Mouse (Mus musculus): ENCODE results near the gene Asrgl1.
A peak's percentile ranks its signal among the peaks of the same experiment; 100 is the strongest.
"Not testable (repeated sequence)": the region's sequence is repeated elsewhere in the genome, so short reads cannot be mapped to it uniquely, and the experiment has no call there.

Gene Asrgl1

GRCm38 (mm10) chr19:9105101-9105685, 30.2 kb downstream of the Asrgl1 start:
- no peak for DNase-seq (ENCODE audit: low spot score in 2 of 2)

DNA sequence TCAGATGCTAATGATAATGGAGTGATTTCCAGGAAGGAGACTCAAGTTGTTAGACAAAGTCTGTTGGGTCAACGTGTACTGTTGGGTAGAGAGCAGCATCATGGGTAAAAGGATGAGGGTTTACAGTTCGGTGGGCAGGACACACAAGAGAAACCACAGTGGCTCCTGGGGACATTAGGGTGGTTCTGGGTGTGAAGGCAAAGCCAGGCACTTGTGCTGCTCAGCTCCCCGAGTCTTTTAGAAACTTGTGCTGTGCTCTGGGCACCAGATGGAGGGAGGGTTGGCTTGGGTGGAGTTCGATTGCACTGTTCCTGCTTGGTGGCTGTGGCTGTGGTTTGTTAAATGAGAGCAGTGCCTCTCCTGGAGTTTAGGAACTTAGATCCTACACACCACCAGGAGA, 31.4 kb downstream of the Asrgl1 start:
- no peak for DNase-seq (ENCODE audit: low spot score in 2 of 2)

DNA sequence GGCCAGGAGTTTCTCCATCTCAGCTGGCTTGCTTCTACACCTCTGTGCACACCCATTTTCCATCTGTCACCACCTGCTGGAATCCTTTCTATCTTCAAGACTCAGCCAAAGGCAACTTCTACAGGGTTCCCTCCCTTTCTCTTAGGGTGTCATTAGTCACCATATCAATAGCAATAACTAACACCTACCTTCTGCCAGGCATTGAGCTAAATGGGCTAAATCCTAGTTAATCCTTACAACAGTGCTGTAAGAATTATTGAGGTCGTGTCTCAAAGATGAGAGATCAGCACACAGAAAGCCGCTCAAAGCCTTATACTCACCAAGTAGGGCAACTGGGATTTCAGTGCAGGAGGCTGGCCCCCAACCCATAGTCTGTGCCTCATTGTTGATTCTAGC, 34.4 kb downstream of the Asrgl1 start:
- no peak for DNase-seq (ENCODE audit: low spot score in 2 of 2)

- no peak for DNase-seq (ENCODE audit: low spot score in 2 of 2)
Measured at GRCm38 (mm10) chr19:9100297-9101061, 35.0 kb downstream of the Asrgl1 start.

GRCm38 (mm10) chr19:9099751-9100150, 35.7 kb downstream of the Asrgl1 start:
- DNase-seq (ENCODE audit: low spot score in 2 of 2), result no peak

GRCm38 (mm10) chr19:9097441-9097840, 38.0 kb downstream of the Asrgl1 start:
- no peak for DNase-seq (ENCODE audit: low spot score in 2 of 2)

DNA sequence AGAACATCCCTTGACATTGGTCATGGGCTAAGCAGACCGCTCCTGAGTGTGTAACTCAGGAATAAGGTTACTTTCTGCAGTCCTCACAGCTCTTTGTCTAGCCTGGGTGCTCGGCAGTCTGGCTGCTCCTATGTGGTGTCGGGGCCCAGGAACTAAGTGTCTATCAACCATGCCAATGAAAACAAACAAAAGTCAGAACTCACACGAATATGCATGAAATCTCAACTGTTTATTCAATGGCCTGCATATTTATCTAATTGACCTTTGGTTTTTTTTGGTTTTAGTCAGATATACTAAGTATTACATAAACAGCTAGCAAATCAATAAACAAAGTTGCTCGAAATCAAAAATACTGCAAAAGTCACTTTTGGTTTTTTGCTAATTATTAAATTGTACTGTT, 40.3 kb downstream of the Asrgl1 start:
- DNase-seq (ENCODE audit: low spot score in 2 of 2), result no peak

- no peak for DNase-seq (ENCODE audit: low spot score in 2 of 2)
Measured at GRCm38 (mm10) chr19:9090709-9091108, 44.7 kb downstream of the Asrgl1 start.

DNA sequence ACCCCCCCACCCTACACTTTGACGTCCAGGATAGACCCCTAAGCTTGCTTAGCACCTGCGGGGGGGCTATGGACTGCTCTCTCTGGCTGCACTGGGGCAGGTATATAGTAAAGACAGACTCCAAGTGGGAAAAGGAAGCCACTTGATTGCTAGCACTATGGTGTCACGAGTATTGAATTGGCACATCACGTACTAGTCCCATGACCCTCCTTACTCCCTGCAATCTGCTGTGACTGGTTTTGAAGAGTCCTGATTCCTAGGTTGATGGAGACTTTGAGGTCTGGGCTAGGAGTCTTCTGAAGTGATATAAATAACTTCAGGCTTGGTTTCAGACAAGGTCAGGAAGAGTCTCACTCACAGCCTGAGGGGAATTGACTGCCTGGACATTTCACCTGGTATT, 45.2 kb downstream of the Asrgl1 start:
- DNase-seq (ENCODE audit: low spot score in 2 of 2), result no peak

DNA sequence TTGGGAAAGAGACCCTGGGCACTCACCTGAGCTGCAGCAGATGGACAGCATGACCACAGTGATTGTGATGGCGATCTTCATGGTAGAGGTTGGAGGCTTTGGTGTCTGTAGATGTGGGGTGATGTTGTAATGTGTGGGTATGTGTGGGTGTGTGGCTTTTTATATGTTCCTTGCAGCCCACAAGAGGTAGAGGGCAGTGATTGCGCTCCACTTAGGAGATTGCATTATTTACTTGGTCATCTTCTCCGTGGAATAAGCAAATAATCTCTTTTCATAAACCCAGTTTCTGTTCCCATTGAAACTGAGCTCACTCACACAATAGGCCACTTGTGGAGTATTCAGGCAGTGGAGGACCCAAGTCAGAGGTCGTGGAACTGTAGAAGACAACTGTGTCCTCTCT, 47.6 kb downstream of the Asrgl1 start, which contains the start of gene Scgb1a1:
TSS of gene Scgb1a1 (minus strand) at position 138 of the 400 bp plus-strand sequence.
- no peak for DNase-seq (ENCODE audit: low spot score in 2 of 2)

DNA sequence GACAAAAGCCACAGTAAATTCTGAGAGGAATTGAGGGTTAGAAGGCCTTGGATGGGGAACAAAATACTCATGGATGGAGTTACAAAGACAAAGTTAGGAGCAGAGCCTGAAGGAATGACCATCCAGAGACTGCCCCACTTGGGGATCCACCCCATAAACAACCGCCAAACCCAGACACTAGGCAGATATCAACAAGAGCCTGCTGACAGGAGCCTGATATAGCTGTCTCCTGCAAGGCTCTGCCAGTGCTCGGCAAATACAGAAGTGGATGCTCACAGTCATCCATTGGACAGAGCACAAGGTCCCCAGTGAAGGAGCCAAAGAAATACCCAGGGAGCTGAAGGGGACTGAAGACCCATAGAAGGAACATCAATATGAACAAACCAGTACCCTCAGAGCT, 51.5 kb downstream of the Asrgl1 start:
- DNase-seq (ENCODE audit: low spot score in 2 of 2), result not testable (repeated sequence)

GRCm38 (mm10) chr19:9083010-9083355, 52.5 kb downstream of the Asrgl1 start:
- DNase-seq (ENCODE audit: low spot score in 2 of 2), result no peak

DNA sequence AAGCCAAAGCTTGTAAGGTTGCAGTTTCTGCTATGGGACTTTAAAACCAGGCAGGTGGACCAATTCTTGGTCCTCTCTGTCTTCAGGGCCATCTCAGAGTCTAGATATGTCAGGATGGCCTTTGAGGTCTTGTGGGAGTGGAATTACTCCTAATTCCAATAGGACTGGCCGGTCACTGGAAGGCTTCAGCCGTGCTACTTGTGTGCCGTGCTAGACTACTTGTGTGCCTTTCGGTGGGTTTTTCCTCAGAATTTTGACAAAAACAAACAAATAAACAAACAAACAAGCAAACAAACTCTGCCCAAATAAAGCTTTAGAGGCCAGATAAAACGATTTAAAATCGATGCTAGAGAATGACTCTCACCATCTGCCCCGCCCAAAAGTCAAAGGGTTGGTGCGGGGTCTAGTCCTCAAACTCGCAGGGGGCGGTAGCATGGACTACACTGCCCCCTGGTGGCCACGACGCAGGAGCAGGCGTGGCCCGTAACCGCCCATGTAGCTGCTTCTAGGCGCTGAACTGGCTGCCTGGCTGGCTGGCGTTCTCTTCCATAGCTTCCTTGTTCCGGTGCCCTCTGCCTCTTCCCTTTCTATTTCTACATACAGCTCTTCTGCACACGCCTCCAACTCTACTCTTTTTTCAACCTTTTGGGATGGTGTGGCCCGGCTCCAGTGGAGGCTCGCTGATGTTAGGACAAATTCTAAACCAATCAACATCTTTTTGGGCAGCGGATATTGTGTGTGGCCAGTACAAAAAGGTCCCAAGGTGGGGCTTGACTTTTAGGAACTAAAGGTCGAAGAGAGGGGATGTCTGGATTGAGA, 53.0 kb downstream of the Asrgl1 start:
- DNase-seq (ENCODE audit: low spot score in 2 of 2), result peak; percentile 57 to 61

GRCm38 (mm10) chr19:9081311-9082190, 53.9 kb downstream of the Asrgl1 start:
- no peak for DNase-seq (ENCODE audit: low spot score in 2 of 2)

DNA sequence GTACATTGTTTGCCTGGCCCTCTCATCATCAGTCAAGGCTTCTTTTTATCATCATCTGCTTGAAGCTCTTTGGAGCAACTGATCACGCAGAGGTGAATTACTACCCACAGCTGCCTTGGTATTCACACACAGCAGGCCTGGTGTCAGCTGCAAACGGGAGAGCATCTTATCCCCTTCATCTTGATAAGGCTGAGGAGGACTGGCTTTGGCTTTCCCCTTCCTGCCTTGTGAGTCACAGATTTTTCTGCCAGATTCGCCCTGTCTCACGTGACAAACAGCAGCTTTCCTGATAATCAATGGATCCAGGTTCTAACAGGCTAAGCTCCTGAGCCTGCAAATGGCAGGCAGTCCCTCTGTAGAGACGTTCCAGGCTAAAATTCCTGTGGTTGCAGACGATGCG, 55.5 kb downstream of the Asrgl1 start:
- DNase-seq (ENCODE audit: low spot score in 2 of 2), result no peak

GRCm38 (mm10) chr19:9076982-9077660, 58.3 kb downstream of the Asrgl1 start:
- DNase-seq (ENCODE audit: low spot score in 2 of 2), result no peak

DNA sequence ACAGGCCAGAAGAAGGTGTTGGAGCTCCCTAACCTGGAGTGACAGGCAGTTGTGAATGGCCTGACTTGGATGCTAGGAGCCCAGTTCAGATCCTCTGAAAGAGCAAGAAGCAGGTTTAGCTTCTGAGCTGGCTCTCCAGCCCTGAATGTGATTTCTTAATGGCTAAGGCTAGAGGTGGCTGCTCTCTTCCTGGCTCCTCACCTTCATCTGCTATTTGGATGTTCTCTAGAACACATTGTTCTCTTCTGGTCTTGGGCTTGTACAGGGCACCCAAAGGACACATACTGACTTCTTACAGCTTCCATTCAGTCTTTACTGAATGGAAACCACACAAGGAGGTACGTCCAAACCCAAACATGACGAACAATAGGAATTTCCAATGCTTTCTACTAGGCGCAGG, 59.4 kb downstream of the Asrgl1 start:
- no peak for DNase-seq (ENCODE audit: low spot score in 2 of 2)

- DNase-seq (ENCODE audit: low spot score in 2 of 2), result no peak
Measured at GRCm38 (mm10) chr19:9075558-9075957, 59.9 kb downstream of the Asrgl1 start.

DNA sequence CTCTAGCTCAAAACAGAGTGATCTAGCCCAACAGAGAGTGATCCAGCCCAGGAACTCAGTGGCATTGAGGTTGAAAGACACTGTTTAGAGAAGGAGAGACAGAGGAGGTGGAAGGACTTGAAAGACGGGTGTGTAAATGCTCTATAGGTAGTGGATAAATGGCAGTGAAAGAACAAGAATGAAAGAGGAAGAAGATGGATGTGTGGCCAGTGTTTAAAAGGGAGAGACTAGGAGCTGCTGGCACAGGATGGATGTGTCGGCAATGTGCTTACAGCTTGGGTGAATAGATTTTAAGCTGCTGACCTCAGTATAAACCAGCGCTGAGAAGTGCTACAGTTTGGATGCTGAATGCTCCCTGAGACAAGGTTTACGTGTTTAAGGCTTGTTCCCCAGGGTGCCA, 61.0 kb downstream of the Asrgl1 start:
- DNase-seq (ENCODE audit: low spot score in 2 of 2), result no peak

DNA sequence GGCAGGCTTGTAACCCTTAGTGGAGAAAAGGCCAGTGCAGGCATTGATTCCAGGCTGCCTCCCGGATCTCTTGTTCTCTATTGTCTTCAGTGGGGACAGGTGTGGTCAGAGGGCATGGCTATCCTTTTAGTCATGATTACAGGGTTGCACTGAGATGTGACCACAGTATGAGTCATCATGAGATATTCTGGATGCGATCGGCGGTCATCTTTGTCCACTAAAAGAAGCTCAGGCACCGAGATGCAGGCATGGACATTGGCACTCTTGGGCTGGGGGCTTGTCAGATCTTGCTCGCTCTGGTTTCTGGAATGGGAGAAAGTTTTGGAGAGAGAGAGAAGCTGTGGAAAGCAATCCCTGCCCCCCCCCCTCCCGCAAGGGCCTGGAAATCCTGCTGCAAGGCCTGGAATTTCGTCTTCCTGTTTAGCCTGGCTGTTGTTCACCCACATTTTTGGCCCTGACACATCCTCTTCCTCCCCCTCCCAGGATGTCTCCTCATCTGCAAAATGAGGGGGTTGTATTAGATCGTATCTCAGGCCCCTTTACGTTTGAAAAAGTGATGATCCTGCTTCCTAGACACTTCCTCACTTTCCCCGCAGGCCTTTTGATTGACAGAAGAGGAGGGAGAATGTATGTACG, 61.5 kb downstream of the Asrgl1 start:
- DNase-seq (ENCODE audit: low spot score in 2 of 2), result no peak

DNA sequence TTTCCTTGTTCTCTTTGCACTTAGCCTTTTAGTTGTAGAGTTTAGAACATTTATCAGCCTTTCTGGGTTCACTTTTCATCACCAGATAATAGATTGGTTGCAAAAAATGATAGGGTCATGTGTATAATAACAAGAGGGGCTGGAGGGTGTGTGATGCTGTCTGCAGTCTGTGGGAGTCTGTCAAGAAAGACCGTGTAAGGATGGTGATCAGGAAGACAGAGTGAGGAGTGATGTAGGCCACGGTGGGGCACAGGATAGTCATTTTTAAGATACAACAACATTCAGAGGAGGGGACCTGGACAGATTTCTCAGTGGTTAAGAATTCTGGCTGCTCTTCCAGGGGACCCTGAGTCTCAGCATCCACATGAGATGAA, 63.3 kb downstream of the Asrgl1 start:
- DNase-seq (ENCODE audit: low spot score in 2 of 2), result no peak

All from frontal cortex, postnatal 25 days (tissue).